Mouse (Mus musculus) right cerebral cortex, postnatal 36 days (tissue): ENCODE data around the gene Tnfrsf25.

Source experiments
- DNase-seq, 2 experiments: peaks; one replicate each; pipeline ENCODE4 v3.0.0; 2022; ENCODE audit warnings: low spot score in 2 of 2, mixed read lengths in 1 of 2

Gene Tnfrsf25

DNA sequence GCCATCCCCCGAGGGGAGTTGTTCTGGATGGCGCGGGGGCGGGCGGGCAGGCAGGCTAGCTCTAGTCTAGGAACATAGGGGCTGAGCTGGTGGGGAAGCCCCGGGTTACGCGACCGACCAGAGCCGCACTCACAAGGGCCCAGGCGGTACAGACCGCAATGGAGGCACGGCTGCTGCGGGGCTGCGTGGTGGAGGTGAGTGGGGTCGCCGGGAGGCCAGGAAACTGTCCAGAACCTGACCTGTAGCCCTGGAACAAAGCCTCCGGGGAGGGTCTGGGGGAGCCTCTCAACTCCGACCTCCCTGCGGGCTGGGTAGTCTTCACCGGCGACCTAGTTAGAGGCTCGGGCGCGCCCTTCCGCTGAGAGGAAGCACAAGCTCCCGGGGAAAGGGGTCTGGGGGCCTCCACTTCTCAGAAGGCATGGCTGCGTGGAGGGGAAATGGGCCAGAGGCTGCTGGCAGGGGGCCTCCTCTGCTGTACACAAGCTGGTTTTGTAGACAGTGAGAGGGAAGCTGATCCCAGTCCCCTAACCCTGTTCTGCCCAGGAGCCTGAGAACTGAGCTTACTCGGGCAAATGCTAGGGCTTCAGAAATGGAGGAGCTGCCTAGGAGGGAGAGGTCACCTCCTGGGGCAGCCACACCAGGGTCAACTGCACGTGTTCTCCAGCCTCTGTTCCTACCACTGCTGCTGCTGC lies at the start of gene Tnfrsf25:
TSS of gene Tnfrsf25 (plus strand) at position 14 of the 692 bp plus-strand sequence.
- DNase-seq = no peak

- no peak for DNase-seq
Observed at GRCm38 (mm10) chr4:152067280-152067679, 48.5 kb upstream of the Tnfrsf25 start.

DNA sequence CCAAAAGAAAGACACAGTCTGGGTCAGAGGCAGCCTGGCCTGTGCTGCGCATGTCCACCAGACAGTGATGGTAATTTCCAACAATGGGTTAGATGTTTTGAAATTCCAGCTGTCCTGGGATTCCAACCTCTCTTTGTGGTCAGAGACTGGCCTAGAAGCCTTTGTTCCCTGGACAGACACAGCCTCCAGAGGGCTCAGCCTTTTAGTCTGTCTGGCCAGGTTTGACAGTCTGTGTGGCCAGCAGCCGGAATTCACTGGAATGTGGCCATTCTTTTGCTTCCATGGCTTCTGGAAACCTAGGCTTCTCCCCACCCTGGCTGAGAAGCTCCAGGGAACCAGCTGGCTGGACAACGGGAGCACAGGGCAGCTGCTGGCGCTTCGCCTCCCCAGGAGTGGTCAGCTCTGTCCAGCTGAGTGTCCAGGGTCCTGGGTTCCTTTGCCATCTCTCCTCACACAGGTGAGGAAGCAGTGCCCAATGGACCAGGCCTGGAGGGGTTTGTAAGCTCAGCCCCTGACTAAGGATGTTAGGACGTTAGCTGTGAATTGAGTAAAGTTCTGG lies 47.5 kb upstream of the Tnfrsf25 start:
- no peak for DNase-seq

GRCm38 (mm10) chr4:152069245-152069644 lies 46.5 kb upstream of the Tnfrsf25 start:
- DNase-seq = no peak

GRCm38 (mm10) chr4:152070494-152071396 lies 45.0 kb upstream of the Tnfrsf25 start:
- no peak for DNase-seq

DNA sequence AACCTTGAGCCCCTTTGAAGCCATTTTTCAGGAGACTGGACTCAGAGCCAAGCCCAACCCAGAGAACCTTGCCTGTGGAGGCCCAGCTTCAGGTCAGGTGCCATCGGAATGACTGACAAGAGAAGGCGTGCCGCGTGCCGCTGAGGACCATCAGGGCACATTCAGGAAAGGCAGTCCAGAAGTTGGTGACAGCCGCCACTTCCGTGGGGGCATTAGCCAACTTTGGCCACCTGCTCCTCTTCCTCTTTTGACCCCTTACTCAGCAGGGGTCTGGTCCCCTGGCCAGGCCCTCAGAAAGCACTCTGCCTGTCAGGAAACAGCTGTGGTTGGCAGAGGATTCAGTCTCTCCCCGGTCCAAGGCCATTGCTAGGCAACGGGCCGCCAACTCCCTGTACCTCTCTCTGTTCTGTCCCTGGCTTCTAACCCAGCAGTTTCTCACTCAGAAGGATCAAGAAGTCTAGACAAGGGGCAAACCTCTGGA lies 43.6 kb upstream of the Tnfrsf25 start, which contains the start of gene Plekhg5:
TSS of gene Plekhg5 (plus strand) at position 378 of the 481 bp plus-strand sequence.
- DNase-seq = no peak

DNA sequence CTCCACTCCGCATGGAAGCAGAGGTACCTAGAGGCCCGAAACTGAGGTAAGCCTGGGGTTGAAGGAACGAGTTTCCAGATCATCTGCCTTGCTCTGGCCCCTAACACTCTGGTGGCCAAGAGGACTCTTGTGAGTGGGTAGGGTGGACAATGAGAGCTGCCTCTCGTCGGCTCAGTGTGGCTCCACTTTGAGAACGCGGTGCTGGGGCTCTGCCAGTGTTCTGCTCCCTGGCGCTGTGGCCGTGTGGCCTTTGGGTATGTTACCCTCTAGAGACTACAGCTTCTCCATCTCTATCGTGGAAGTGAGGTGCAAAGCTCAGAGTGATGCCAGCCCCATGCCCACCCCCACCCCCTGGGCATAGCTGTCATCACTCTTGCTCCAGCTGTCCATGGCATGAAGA lies 43.1 kb upstream of the Tnfrsf25 start:
- no peak for DNase-seq

DNA sequence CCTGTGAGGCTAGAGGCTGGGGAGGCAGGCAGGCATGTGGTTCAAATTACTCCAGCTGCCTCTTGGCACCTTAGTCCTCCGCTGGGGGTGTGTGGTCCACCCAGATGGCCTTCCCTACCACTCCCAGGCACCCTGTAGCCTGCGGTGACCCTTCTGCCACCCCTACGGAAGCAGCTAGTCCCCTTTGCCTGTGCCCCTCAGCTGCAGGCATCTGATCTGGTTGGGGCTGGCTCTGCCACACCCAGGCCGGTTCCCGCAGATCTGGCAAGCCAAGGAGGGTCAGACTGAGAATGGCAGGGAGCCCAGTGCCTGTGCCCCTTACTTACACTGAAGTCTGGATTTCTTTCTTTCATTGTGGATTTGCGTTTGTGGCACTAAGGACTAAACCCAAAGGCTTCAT lies 42.0 kb upstream of the Tnfrsf25 start:
- no peak for DNase-seq

DNA sequence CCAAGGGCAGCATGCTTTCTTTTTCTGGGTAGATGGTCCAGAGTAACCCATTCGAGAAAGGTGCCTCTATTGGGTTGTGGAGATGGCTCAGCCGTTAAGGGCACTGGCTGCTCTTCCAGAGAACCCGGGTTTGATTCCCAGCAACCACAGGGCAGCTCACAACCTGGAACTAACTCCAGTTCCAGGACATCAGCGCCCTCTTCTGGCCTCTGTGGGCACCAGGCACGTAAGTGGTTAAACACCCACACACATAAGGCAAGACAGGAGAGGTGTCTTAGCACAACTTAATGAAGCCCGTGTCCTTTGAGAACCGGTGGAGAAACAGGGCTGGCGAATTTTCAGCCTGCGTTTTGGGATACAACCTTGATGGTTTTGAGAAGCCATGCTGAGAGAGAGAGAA lies 41.2 kb upstream of the Tnfrsf25 start:
- no peak for DNase-seq

DNA sequence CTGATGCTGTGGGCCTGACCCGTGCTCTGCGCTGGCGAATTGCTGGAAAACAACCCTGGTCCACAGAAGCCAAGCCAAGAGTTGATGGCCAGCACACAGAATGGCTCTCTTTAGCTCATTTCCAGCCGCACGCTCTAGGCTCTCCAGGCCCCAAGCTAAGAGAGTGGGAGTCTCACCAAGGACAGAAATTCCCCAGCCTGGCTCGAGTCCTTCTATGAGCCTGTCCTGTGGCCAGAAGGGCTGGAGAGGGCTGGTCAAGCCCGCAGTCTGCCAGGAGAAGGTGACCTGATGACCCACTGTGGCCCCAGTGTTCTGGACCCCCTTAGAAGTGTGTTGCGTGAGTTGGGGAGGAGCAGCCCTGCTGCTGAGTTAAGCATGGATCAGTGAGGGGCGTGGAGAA lies 38.5 kb upstream of the Tnfrsf25 start:
- DNase-seq = no peak

DNA sequence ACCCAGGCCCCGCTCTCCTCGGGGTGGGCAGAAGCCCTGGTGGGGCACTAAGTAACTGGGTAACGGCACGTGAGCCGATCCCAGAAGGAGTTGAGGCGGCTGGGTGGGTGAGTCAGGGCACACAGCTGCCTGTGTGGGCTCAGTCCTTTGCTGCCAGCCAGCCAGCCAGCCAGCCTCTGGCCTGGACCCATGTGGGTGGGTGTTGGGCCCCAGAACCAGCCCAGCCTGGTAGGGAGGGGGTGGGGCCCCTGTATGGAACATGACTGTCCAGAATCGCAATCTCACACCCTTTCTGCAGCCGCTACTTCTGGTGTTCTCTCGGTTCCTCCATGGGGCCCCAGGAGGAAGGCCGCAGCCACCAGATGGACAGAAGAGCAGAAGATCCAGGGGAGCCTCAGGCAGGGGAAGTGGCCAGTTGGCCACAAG lies 37.6 kb upstream of the Tnfrsf25 start:
- DNase-seq = no peak

- DNase-seq = no peak
Observed at GRCm38 (mm10) chr4:152079261-152079660, 36.5 kb upstream of the Tnfrsf25 start.

- DNase-seq = no peak
Observed at GRCm38 (mm10) chr4:152079931-152080330, 35.8 kb upstream of the Tnfrsf25 start.

DNA sequence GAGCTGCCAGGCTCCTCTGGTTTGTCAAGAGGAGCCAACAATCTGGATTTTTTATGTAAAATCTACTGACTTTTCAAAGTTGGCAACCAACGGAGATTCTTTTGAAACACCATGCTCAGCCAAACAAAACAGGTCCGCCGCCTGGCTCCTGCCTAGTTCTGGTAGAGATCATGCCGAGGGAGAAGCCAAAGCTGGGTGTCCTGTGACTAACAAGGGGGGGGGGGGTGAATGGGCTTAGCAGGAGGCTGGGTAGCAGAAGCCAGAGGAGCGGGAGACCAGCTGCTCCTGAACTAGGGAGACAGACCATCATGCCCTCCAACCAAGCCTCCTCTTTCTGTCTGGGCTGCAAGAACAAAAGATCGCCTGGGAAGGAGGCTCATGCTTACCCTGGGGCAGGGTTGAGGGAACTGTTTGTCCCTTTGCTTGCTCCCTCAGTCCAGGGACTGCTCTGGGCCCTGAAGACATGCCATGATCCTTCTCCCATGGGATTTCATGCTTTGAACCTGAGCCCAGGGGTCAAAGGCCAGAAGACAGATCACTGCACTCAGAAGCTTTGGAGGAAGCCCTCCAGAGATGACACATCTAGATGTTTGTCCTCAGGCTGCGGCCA lies 32.0 kb upstream of the Tnfrsf25 start:
- no peak for DNase-seq

GRCm38 (mm10) chr4:152084616-152085015 lies 31.1 kb upstream of the Tnfrsf25 start:
- DNase-seq = no peak

DNA sequence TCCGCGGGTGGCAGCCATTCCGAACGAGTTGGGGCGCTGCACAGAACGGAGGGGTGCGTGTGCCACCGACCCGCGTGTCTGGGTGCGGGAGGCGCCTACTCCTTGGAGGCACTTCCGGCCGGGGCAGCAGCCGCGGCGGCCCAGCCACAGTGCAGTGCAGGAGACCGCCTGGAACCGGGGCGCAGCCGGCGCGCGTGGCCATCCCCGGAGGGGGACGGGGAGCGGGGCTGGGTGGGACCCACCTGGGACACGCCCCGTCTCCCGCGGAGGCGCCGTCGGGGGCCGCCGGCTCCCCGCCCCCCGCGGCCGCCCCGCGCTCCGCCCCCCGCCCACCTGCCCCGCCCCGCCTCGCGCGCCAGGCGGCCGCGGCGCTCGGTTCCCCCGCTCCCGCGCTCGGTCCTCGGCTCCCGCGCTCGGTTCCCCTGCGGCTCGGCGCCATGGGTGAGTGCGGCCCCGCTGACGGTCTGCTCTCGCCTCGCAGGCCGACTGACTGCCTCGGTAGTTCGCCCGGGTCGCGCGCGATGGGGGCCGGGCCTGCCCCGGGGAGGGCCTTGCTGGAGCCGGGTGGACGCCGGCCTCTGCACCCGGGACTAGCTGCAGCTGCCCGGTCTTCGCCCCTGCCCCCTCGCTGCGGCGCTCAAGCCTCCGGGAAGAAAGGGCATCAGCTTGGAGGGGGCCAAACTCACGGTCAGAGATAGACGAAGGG lies 29.1 kb upstream of the Tnfrsf25 start:
- no peak for DNase-seq

- no peak for DNase-seq
Observed at GRCm38 (mm10) chr4:152087211-152088081, 28.3 kb upstream of the Tnfrsf25 start.

- DNase-seq = peak; percentile 57 to 72
Observed at GRCm38 (mm10) chr4:152088133-152088532, 27.6 kb upstream of the Tnfrsf25 start.

DNA sequence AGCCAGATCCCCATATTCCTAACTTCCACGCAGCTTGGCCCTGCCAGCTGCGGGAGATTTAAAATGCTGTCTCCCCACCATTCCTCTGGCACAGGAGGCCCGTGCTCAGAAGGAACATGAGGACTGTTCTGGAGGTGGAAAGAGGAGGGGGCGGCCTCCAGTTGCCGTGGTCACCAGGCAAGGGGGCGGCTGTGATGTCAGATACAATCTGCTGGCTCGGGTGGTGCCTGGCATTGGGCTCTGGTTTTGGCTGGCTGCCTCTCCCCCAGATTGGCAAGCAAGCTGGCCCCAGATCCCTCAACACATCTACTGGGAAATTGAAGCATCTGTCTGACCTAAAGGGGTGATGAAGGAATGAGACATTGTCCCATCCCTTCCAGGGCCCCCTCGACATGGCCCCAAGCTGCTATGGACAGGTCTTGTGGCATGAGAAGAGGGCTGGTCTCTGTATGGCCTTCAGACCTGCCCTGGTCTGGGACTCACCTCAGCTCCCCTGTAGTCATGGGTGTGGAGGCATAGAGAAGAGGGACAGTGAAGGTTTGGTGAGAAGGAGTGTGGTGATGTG lies 27.1 kb upstream of the Tnfrsf25 start:
- DNase-seq = peak; percentile 86 to 87

GRCm38 (mm10) chr4:152090191-152090590 lies 25.5 kb upstream of the Tnfrsf25 start:
- DNase-seq = no peak
